Mouse (Mus musculus) bone marrow macrophage, adult 2 months (primary cell): ENCODE results near the gene Gm136.

Source experiments
- CTCF ChIP-seq: IDR thresholded peaks from 2 replicates; pipeline ENCODE4 v1.5.1; 2012; ENCODE audit warnings: low read depth, mild to moderate bottlenecking, low read length, moderate library complexity
- POLR2A ChIP-seq: IDR thresholded peaks from 2 replicates; pipeline ENCODE4 v1.6.1; 2012; ENCODE audit warnings: mild to moderate bottlenecking, low read depth, low read length, borderline replicate concordance

DNA sequence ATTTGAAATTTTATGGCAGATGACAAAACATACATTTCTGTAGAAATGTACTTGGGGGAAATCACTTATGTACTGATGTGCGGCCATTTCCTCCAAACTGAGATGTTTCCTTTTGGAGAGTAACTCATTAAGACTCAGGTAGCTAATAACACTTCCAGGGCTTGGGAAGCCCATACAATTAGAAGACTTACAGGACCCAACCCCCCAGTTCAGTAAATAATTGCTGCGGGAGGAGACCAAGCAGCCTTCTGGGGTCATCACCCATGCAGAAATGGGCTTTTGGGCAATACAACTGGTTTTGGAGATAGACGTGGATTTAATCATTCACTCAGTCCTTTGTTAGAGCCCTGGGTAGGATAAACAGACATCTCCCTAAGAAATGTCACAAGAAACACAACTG lies 48.8 kb downstream of the Gm136 start:
- TF ChIP-seq POLR2A (no peak), CTCF (no peak)
